Mouse (Mus musculus): Measurements from ENCODE around the gene Rpusd1. TPM values are rescaled to one million over a fixed set of nuclear protein-coding genes. Genes with fewer than 3 reads are reported as not detected.

Rpusd1 gene
- polyA plus RNA-seq, 1 experiment: 10.1 TPM

DNA sequence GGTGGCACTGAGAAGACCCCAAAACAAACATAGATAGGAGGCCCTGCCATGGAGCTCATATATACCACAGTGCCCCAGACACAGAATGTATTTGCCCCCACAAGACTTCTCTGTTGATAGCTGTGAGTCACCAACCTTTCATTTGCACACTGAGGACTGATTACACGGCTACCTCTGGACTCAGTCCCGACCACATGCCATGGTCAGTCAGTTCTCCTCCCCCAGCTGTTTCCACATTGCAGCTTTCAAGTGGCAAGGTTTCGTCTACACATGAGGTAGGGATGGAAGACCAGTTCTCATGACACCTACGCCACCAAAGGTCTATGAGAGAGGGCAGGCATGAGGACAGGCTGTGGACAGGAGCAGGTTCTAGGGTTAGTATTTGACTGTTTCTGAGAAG is 16.3 kb upstream of the Rpusd1 start:
- H3K4me1 ChIP-seq (ENCODE audit: control insufficient read depth, insufficient read depth, low read length): no peaks in the 10 kb centered on the region
- no peak for TF ChIP-seq CTCF (IDR thresholded peaks at IDR 0.05; ENCODE audit: low read depth, low read length)
- TF ChIP-seq POLR2A (IDR thresholded peaks at IDR 0.05; ENCODE audit: borderline replicate concordance, low read depth, low read length): no peak
- no peak overlapping the region for H3K4me3 ChIP-seq (ENCODE audit: insufficient read depth, low read length)
- no peak overlapping the region for H3K27ac ChIP-seq (ENCODE audit: insufficient read depth, low read depth, low read length)

DNA sequence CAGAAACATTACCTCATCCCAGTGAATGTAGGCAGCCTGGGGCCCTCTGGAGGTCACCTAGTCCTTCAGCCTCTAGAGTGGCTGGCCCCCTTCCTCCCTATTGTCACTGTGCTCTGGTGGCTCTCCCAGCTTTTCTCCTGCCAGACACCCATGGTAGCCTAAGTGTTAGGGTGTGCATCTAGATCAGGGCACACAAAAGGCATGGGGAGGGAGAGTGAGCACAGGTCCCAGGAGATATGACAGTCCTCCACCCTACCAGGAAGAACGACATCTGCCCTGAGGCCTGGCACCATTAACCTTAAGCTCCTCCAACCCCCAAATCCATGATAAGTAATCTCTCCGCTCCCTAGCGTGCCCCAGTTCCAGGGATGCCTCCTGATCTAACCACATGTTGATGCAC is 11.8 kb upstream of the Rpusd1 start:
- Histone ChIP-seq H3K4me1 (ENCODE audit: control insufficient read depth, insufficient read depth, low read length) (no peaks in the 10 kb centered on the region), H3K4me3 (ENCODE audit: insufficient read depth, low read length) (no peak overlapping the region), H3K27ac (ENCODE audit: insufficient read depth, low read depth, low read length) (no peak overlapping the region)
- TF ChIP-seq POLR2A (IDR thresholded peaks at IDR 0.05; ENCODE audit: borderline replicate concordance, low read depth, low read length) (no peak), CTCF (IDR thresholded peaks at IDR 0.05; ENCODE audit: low read depth, low read length) (no peak)

DNA sequence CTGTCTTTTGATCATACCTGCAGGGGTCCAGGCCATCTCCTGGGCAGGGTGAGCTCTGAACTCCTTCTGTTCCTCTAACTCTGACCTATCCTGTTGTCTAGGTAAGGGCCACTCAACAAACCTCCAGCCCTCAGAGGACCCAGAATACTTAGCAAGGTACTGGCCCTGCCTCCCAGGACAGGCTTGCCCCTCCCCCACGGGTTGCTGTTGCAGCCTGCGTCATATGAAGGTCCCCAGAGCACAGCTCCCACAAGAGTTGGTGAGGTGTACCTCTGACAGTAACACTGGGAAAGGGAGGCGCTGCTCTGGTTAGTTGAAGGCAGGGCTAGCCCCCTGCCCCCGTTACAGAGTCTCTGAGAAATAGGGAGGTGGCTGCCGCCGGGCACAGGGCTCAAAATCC is 11.3 kb upstream of the Rpusd1 start:
- no peaks in the 10 kb centered on the region for H3K4me1 ChIP-seq (ENCODE audit: control insufficient read depth, insufficient read depth, low read length)

DNA sequence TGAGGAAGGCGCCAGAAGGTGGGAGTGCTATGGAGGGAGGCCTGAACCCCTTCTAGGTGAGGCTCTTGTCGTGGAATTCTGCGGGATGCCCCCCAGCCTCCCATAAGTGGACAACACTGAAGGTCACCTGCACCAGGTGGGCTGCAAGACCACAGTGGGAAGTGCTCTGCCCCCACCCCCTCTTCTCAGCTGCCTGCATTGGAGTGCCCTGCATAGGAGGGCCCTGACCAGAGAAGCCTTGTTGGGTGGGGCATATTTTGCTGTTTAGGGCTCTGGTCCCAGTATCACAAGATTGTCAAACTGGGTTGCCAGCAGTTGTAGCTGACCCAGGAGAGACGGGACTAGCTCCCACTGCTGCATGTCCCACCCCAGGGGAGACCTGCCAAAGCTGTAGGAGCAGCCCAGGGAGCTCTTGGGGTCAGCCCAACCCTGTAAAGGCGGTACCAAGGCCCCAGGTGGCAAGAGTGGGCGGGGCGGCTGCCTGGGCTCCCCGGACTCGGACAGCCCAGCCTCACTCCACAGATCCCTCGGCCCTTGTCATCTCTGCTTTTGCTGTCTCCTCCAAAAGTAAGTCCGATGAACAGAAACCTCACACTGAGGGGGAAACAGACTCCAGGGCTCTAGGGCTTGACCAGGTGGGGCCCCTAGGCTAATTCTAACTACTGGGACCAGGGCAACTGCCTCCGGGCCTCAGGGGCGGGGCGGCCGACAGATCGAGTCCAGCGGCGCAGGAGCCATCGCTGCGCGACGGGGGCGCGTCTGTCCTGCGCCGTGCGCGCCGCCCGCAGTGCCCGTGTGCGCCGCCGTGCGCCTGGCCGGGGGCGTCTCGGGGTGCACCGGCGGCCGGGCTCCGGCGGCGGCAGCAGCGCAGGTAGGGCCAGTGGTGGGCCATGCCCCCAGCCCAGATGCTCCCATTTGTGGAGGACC is 10.5 kb upstream of the Rpusd1 start, which contains the start of gene Gng13:
Gene Gng13, plus strand, starts transcription at position 461 of the 927 bp plus-strand sequence.
- Histone ChIP-seq H3K4me3 (ENCODE audit: insufficient read depth, low read length) (0 out of 2 replicates have a peak within 1 kb of the TSS, but pooled peaks have one; percentile 10), H3K27ac (ENCODE audit: insufficient read depth, low read depth, low read length) (no peak within 1 kb of the TSS), H3K4me1 (ENCODE audit: control insufficient read depth, insufficient read depth, low read length) (no peaks in the 10 kb centered on the region)
- no peak for TF ChIP-seq POLR2A (IDR thresholded peaks at IDR 0.05; ENCODE audit: borderline replicate concordance, low read depth, low read length)
- TF ChIP-seq CTCF (IDR thresholded peaks at IDR 0.05; ENCODE audit: low read depth, low read length): no peak

More for the DNA sequence above, 11.3 kb upstream of the Rpusd1 start:
- Histone ChIP-seq H3K4me3 (ENCODE audit: insufficient read depth, low read length) (no peak overlapping the region), H3K27ac (ENCODE audit: insufficient read depth, low read depth, low read length) (no peak overlapping the region)
- TF ChIP-seq POLR2A (IDR thresholded peaks at IDR 0.05; ENCODE audit: borderline replicate concordance, low read depth, low read length) (no peak), CTCF (IDR thresholded peaks at IDR 0.05; ENCODE audit: low read depth, low read length) (no peak)

DNA sequence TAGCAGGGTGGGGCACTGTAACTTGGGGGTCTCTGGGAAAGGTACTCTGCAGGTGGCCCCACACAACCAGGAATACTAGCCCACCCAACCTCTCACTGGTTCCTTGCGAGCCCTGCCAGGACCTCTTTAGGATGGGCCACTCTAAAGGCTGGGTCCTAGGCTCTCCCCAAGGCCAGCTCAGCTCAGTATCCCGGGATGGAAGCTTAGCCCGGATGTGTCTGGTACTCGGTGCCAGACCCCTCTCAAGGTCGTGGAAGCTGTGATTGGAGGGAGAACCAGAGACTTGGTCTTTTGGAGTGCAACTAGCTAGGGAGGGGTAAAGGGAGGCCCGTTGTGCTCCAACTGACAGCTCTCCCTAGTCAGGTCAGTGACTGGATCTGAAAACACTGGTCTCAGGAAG is 9.8 kb upstream of the Rpusd1 start:
- H3K4me1 ChIP-seq (ENCODE audit: control insufficient read depth, insufficient read depth, low read length): no peaks in the 10 kb centered on the region
- H3K4me3 ChIP-seq (ENCODE audit: insufficient read depth, low read length): no peak overlapping the region
- no peak overlapping the region for H3K27ac ChIP-seq (ENCODE audit: insufficient read depth, low read depth, low read length)
- TF ChIP-seq CTCF (IDR thresholded peaks at IDR 0.05; ENCODE audit: low read depth, low read length) (no peak), POLR2A (IDR thresholded peaks at IDR 0.05; ENCODE audit: borderline replicate concordance, low read depth, low read length) (no peak)

DNA sequence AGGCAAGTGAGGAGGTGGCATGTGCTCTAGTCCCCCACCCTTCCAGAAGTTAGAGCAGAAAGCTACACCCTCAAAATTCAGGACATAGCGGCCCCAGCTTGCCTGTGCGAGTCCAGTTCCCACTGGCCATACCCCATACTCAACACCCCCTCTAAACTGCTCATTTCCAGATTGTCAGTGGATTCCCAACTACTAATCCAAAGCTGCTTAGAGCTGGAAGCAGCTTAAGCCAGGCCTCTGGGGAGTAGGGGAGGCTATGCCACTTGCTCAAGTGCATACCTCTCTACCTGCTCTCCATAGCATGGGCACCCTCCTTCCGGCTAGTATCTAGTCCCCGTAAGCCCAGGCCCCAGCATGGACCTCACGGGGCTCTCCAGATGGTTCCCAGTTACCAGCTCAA is 6.0 kb upstream of the Rpusd1 start:
- TF ChIP-seq CTCF (IDR thresholded peaks at IDR 0.05; ENCODE audit: low read depth, low read length): no peak
- no peaks in the 10 kb centered on the region for H3K4me1 ChIP-seq (ENCODE audit: control insufficient read depth, insufficient read depth, low read length)
- H3K4me3 ChIP-seq (ENCODE audit: insufficient read depth, low read length): no peak overlapping the region
- H3K27ac ChIP-seq (ENCODE audit: insufficient read depth, low read depth, low read length): no peak overlapping the region

DNA sequence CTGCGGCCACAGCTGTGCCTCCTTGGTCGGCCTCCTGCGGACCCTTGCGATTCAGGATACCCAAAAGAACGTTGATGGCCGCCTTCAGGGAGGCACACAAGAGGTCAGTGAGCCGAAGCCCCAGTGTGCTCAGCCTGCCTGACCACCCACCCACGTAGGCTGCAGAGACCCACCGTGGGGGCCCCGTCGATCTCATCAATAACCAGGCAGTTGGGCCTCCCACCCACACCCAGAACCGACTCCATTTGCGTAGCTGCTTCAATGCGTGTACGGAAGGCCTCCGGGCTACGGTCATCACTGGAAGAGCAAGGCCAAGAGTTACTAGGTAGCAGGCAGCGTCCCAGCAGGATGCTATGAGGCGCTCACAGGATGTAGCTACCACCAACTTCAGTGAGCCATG is 4.0 kb upstream of the Rpusd1 start:
- no peak for TF ChIP-seq POLR2A (IDR thresholded peaks at IDR 0.05; ENCODE audit: borderline replicate concordance, low read depth, low read length)
- no peak for TF ChIP-seq CTCF (IDR thresholded peaks at IDR 0.05; ENCODE audit: low read depth, low read length)
- no peak overlapping the region for H3K27ac ChIP-seq (ENCODE audit: insufficient read depth, low read depth, low read length)
- H3K4me1 ChIP-seq (ENCODE audit: control insufficient read depth, insufficient read depth, low read length): peaks cover 1% of the 10 kb centered on the region; the same call in 1 of the 2 replicates
- no peak overlapping the region for H3K4me3 ChIP-seq (ENCODE audit: insufficient read depth, low read length)

DNA sequence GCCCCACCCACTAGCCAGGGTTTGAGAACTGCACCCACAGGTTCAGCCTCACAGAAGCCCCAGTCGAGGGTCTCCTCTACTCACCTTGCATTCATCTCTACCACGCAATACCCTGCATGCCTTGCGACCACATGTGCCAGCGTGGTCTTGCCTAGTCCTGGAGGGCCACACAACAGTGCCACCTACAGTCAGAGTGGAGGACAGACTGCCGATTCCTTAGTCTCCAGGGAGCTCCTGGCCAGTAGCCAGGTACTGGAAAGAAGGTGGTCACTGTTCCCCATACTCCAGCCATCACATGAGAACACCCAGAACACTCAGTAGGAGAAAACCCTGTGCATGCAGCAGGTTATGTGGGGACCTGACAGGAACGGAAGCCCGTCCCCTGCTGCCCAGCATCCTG is 3.6 kb upstream of the Rpusd1 start:
- no peak overlapping the region for H3K27ac ChIP-seq (ENCODE audit: insufficient read depth, low read depth, low read length)
- TF ChIP-seq CTCF (IDR thresholded peaks at IDR 0.05; ENCODE audit: low read depth, low read length) (no peak), POLR2A (IDR thresholded peaks at IDR 0.05; ENCODE audit: borderline replicate concordance, low read depth, low read length) (no peak)
- H3K4me3 ChIP-seq (ENCODE audit: insufficient read depth, low read length): no peak overlapping the region
- H3K4me1 ChIP-seq (ENCODE audit: control insufficient read depth, insufficient read depth, low read length): peaks cover 4% of the 10 kb centered on the region; the same call in 1 of the 2 replicates

DNA sequence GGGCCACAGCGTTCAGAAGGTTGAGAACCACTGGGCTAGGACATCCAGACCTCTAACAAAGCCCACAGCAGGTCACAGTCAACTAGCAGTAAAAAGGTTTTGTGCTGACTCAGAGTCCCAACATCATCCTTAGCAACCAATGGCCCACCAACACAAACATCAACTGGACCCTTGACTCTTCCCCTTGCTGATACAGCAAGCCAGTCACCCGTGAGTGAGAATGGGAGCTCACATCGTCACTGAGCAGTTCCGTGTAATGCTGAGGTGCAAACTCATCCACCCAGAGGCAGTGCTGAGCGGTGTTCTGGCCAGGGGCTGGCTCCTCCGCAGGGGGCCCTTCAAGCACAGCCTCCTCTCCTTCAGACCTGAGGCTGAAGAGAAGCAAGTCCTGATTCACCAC is 2.2 kb upstream of the Rpusd1 start:
- H3K4me1 ChIP-seq (ENCODE audit: control insufficient read depth, insufficient read depth, low read length): peaks cover 4% of the 10 kb centered on the region; the same call in 1 of the 2 replicates
- H3K27ac ChIP-seq (ENCODE audit: insufficient read depth, low read depth, low read length): no peak overlapping the region
- TF ChIP-seq POLR2A (IDR thresholded peaks at IDR 0.05; ENCODE audit: borderline replicate concordance, low read depth, low read length) (no peak), CTCF (IDR thresholded peaks at IDR 0.05; ENCODE audit: low read depth, low read length) (no peak)
- no peak overlapping the region for H3K4me3 ChIP-seq (ENCODE audit: insufficient read depth, low read length)

DNA sequence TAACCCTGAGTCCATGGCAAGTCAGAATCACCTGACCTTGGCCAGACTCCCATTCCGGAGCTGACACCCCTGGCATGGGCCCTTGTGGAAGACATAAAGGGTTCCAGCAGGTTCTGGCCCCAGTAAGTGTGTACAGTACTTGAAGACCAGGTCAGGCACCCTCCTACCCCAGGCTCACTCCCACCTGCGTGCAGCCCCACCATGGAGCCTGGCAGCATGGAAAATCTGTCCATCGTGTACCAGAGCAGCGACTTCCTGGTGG is 470 bp downstream of the Rpusd1 start:
- Histone ChIP-seq H3K27ac (ENCODE audit: insufficient read depth, low read depth, low read length) (no peak overlapping the region), H3K4me3 (ENCODE audit: insufficient read depth, low read length) (peak overlapping the region; percentile 76), H3K4me1 (ENCODE audit: control insufficient read depth, insufficient read depth, low read length) (peaks cover 4% of the 10 kb centered on the region; the same call in 1 of the 2 replicates)
- TF ChIP-seq CTCF (IDR thresholded peaks at IDR 0.05; ENCODE audit: low read depth, low read length) (no peak), POLR2A (IDR thresholded peaks at IDR 0.05; ENCODE audit: borderline replicate concordance, low read depth, low read length) (no peak)

All from bone marrow macrophage, adult 2 months (primary cell).